Mouse (Mus musculus) neural tube, embryonic 12.5 days (tissue): ENCODE results near the gene Zfp36. TPM values are rescaled to one million over a fixed set of nuclear protein-coding genes. Genes with fewer than 3 reads are reported as not detected.

Experiments used
- ATAC-seq: fragments of 200-750 bp; cut with Nextera tagmentation; 2 replicates; pipeline ENCODE4 v1.8.0; 2017; ENCODE audit warnings: low read depth, mild to moderate bottlenecking, moderate TSS enrichment, moderate library complexity; ENCODE audit not compliant: low FRiP score
- H3K27ac ChIP-seq: fragments of 300-500 bp; sonication (generic); 2 replicates; pipeline ENCODE4 v1.5.1; 2016
- H3K27me3 ChIP-seq: fragments of 300-500 bp; sonication (generic); replicated peaks from 2 replicates; pipeline ENCODE4 v1.6.1; 2016; ENCODE audit warnings: mild to moderate bottlenecking
- H3K36me3 ChIP-seq: fragments of 300-500 bp; sonication (generic); 2 replicates; pipeline ENCODE4 v1.6.1; 2016; ENCODE audit warnings: mild to moderate bottlenecking
- H3K4me1 ChIP-seq: fragments of 300-500 bp; sonication (generic); 2 replicates; pipeline ENCODE4 v1.6.1; 2016
- H3K4me2 ChIP-seq: fragments of 300-500 bp; sonication (generic); replicated peaks from 2 replicates; pipeline ENCODE4 v1.6.1; 2016; ENCODE audit warnings: mild to moderate bottlenecking
- H3K4me3 ChIP-seq: fragments of 300-500 bp; sonication (generic); 2 replicates; pipeline ENCODE4 v1.5.1; 2016
- H3K9ac ChIP-seq: fragments of 300-500 bp; sonication (generic); 2 replicates; pipeline ENCODE4 v1.6.1; 2016; ENCODE audit warnings: mild to moderate bottlenecking
- H3K9me3 ChIP-seq: fragments of 300-500 bp; sonication (generic); 2 replicates; pipeline ENCODE4 v1.6.1; 2016; ENCODE audit warnings: mild to moderate bottlenecking
- WGBS: fragments of 180-500 bp; shearing (Covaris S2); methylation state at CpG from one replicate; pipeline ENCODE4 v1.1.7; 2016; 5-methylcytosine and 5-hydroxymethylcytosine counted together
- polyA plus RNA-seq: library from polyadenylated mRNA; unstranded; fragments of >200 nt; fragmentation: Nextera tagmentation; extraction: Ambion mirVana; gene quantifications from 2 replicates; pipeline ENCODE4 v1.2.1, GENCODE M21; 2016

The Zfp36 gene
- polyA plus RNA-seq, 1 experiment from 2014 or later, result 5.6 TPM

DNA sequence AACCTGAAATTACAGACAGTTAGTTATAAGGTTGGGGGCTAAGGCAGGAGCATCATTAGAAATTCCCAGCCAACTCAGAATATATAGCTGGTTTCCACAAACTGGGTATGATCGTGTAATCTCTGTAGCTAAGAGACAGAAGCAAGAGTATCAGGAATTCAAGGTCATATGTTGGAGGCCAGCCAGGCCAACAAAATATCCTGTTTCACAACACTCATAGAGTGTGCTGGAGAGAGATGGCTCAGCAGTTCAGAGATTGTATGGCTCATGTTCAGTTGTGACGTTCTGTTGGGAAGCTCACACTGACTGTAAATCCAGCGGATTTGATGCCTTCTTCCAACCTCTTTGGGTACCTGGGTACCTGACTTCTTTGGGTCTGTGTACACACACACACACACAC lies 32.3 kb downstream of the Zfp36 start:
- Histone ChIP-seq H3K27ac (no peak overlapping the region), H3K4me3 (no peak overlapping the region), H3K4me2 (no peak overlapping the region), H3K9me3 (no peaks in the 10 kb centered on the region), H3K27me3 (no peaks in the 10 kb centered on the region), H3K9ac (no peak overlapping the region), H3K36me3 (peaks cover 5% of the 10 kb centered on the region; the same call in 1 of the 2 replicates), H3K4me1 (peaks cover 18% of the 10 kb centered on the region)
- 82% methylated on average over 3 of the region's 3 CpGs for WGBS
- ATAC-seq, result no peak

DNA sequence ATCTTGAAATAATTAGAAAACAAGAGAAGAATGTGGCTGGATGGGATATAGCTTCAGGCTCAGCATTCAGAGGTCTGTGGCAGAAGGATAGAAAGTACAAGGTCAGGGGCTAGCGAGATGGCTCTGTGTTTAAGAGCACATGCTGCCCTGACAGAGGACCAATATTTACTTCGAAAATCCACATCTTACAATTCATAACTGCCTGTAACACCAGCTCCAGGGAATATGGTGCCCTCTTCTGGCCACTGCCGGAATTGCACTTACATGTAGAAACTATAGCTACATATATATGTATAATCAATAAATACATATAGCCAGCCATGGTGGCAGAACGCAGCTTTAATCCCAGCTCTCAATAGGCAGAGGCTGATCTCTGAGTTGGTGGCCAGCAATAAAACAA lies 35.4 kb downstream of the Zfp36 start:
- H3K4me3 ChIP-seq, result no peak overlapping the region
- H3K9me3 ChIP-seq, result no peaks in the 10 kb centered on the region
- ATAC-seq, result no peak
- H3K36me3 ChIP-seq, result no peaks in the 10 kb centered on the region
- H3K4me1 ChIP-seq, result peaks cover 2% of the 10 kb centered on the region; the same call in 1 of the 2 replicates
- H3K27me3 ChIP-seq, result no peaks in the 10 kb centered on the region
- H3K4me2 ChIP-seq, result no peak overlapping the region
- 8% methylated on average over 4 of the region's 4 CpGs for WGBS
- H3K9ac ChIP-seq, result no peak overlapping the region
- no peak overlapping the region for H3K27ac ChIP-seq

- WGBS, result 29% methylated on average over 7 of the region's 7 CpGs
- Histone ChIP-seq H3K9me3 (no peaks in the 10 kb centered on the region), H3K36me3 (no peaks in the 10 kb centered on the region), H3K4me1 (peaks cover 9% of the 10 kb centered on the region), H3K27me3 (no peaks in the 10 kb centered on the region), H3K9ac (no peak overlapping the region), H3K4me3 (no peak overlapping the region), H3K27ac (no peak overlapping the region), H3K4me2 (no peak overlapping the region)
- ATAC-seq, result no peak
Measured at GRCm38 (mm10) chr7:28341381-28341780, 38.7 kb downstream of the Zfp36 start.

DNA sequence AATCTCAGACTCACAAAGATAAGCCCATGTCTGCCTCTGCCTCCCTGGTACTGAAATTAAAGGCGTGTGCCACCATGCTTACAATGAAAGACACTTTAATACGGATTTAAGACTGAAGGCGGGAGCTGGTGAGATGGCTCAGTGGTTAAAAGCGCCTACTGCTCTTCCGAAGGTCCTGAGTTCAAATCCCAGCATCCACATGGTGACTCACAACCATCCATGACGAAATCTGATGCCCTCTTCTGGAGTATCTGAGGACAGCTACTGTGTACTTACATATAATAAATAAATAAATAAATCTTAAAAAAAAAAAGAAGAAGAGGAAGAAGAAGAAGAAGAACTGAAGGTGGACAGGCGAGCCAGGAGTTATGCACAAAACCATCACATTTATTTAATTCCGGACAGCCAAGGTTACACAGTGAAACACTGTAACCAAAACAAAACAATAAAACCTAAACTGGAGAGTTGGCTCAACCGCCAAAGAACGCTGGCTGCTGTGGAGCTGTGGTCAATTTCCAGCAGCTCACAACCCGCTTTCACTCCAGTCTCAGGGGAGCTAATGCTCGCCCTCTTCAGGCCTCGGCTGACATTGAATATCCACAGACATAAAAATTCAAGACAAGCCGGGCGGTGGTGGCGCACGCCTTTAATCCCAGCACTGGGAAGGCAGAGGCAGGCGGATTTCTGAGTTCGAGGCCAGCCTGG lies 40.7 kb downstream of the Zfp36 start:
- Histone ChIP-seq H3K36me3 (no peaks in the 10 kb centered on the region), H3K4me1 (peaks cover 9% of the 10 kb centered on the region), H3K27ac (no peak overlapping the region), H3K4me3 (peak overlapping the region; percentile 96; the same call in 1 of the 2 replicates), H3K9ac (peak overlapping the region; percentile 93), H3K27me3 (no peaks in the 10 kb centered on the region), H3K4me2 (peak overlapping the region; percentile 85), H3K9me3 (no peaks in the 10 kb centered on the region)
- WGBS, result 81% methylated on average over 19 of the region's 19 CpGs
- 0 out of 2 replicates have a peak, but pooled peaks have one; percentile 25 for ATAC-seq

DNA sequence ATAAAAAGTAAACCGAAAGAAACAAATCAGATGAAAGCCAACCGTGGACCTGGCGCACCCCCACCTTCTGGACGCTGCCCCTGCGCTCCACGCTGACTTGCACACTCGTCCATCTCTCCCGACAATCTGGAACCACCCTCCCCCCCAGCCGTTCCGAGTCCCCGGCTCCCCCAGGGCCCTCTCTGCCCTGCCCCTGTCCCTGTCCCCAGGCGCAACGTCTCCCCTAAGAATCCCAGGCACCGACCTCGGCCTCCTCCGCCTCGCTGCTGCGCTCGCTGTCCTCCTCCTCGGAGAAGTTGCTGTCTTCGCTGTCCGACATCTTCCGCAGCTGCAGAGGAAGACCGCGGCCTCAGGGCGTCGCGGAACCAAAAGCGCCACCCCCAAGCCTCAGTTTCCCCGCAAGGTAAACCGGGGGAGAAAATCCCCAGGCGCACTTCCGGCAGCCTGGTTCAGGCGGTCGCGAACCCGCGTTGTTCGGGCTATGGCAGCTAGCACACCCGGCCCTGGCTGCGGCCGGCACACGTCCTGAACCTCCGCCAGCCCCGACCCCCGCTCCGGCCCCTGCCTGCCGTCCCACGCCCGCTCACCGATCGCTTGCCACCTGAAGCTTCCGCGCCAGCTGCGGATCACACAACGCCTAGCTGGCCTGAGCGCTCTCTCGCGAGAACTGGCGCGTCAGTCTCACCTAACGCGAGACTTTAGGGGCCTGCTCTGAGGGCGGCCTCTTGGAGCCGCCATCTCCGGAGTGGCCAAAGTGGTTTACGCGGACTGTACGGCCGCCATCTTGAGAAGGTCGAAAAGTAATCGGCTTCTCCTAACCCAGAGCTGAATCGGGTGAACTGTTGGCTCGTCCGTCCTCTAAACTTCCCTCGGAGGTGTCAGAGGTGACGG lies 41.7 kb downstream of the Zfp36 start, which contains the start of gene Supt5:
Gene Supt5 (minus strand): TSS at position 639 of the 891 bp plus-strand sequence.
- Histone ChIP-seq H3K9ac (peak within 1 kb of the TSS; percentile 93), H3K4me2 (peak within 1 kb of the TSS; percentile 85), H3K36me3 (no peaks in the 10 kb centered on the region), H3K27ac (peak within 1 kb of the TSS; percentile 28; the same call in 1 of the 2 replicates), H3K27me3 (no peaks in the 10 kb centered on the region), H3K9me3 (no peaks in the 10 kb centered on the region), H3K4me1 (peaks cover 9% of the 10 kb centered on the region), H3K4me3 (peak within 1 kb of the TSS; percentile 96)
- ATAC-seq, result peak; percentile 98
- under 1% methylated on average over 77 of the region's 77 CpGs for WGBS

GRCm38 (mm10) chr7:28335471-28335870 lies 44.6 kb downstream of the Zfp36 start:
- Histone ChIP-seq H3K36me3 (peaks cover 9% of the 10 kb centered on the region), H3K9ac (no peak overlapping the region), H3K27me3 (no peaks in the 10 kb centered on the region), H3K9me3 (no peaks in the 10 kb centered on the region), H3K4me1 (peaks cover 9% of the 10 kb centered on the region), H3K27ac (no peak overlapping the region), H3K4me3 (no peak overlapping the region), H3K4me2 (no peak overlapping the region)
- 96% methylated on average over 2 of the region's 2 CpGs for WGBS
- ATAC-seq, result no peak

DNA sequence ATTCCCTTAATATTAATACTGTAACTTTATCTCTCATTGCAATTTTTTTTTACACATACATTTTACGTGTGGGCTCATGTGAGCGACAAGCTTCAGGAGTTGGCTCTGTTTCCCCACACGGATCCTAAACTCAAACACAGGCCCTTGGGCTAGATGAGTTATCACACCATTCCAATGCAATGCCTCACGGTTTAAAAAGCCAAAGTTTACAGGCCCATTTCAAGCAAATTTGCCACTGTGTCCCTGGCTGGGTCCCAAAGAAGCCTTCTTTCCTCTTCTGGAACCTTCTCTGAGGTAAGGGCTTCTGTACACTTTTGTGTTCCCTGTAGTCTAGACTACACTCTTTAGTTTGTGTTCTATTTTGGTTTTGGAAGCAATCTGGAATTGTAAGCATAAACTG lies 45.5 kb downstream of the Zfp36 start:
- H3K27me3 ChIP-seq, result no peaks in the 10 kb centered on the region

GRCm38 (mm10) chr7:28328260-28328659 lies 51.8 kb downstream of the Zfp36 start:
- no peaks in the 10 kb centered on the region for H3K27me3 ChIP-seq
- no peak overlapping the region for H3K9ac ChIP-seq
- no peak for ATAC-seq
- H3K27ac ChIP-seq, result no peak overlapping the region
- peaks cover 77% of the 10 kb centered on the region for H3K36me3 ChIP-seq
- H3K4me2 ChIP-seq, result no peak overlapping the region
- no peaks in the 10 kb centered on the region for H3K4me1 ChIP-seq
- no peak overlapping the region for H3K4me3 ChIP-seq
- 98% methylated on average over 2 of the region's 2 CpGs for WGBS
- H3K9me3 ChIP-seq, result no peaks in the 10 kb centered on the region

More for the DNA sequence above, 45.5 kb downstream of the Zfp36 start:
- WGBS, result 94% methylated on average over 4 of the region's 4 CpGs
- Histone ChIP-seq H3K4me2 (no peak overlapping the region), H3K27ac (no peak overlapping the region), H3K36me3 (peaks cover 19% of the 10 kb centered on the region), H3K9me3 (no peaks in the 10 kb centered on the region), H3K4me3 (no peak overlapping the region), H3K4me1 (peaks cover 9% of the 10 kb centered on the region), H3K9ac (no peak overlapping the region)
- ATAC-seq, result no peak

Other genes starting within 250 kb of the Zfp36 start
- gene Fbl, start 210.5 kb downstream of the Zfp36 start, polyA plus RNA-seq, result 118 and 135 TPM in 2 replicates
- gene Dyrk1b, start 200.8 kb downstream of the Zfp36 start, polyA plus RNA-seq, result 20.4 and 22.0 TPM in 2 replicates
- gene Eid2, start 112.4 kb downstream of the Zfp36 start, polyA plus RNA-seq, result 27.7 and 31.9 TPM in 2 replicates
- gene Eid2b, start 102.5 kb downstream of the Zfp36 start, polyA plus RNA-seq, result 29.8 and 30.7 TPM in 2 replicates
- 0.68 and 1.1 TPM in 2 replicates for gene Selenov, start 89.1 kb downstream of the Zfp36 start, polyA plus RNA-seq
- gene Dll3, start 78.0 kb downstream of the Zfp36 start, polyA plus RNA-seq, result 80.4 and 82.2 TPM in 2 replicates
- gene Timm50, start 68.2 kb downstream of the Zfp36 start, polyA plus RNA-seq, result 174 and 180 TPM in 2 replicates
- gene Supt5, start 41.5 kb downstream of the Zfp36 start, polyA plus RNA-seq, result 98.5 and 110 TPM in 2 replicates
- 540 and 574 TPM in 2 replicates for gene Rps16, start 29.6 kb downstream of the Zfp36 start, polyA plus RNA-seq
- 58.9 and 63.3 TPM in 2 replicates for gene Plekhg2, start 7.7 kb downstream of the Zfp36 start, polyA plus RNA-seq
- gene Med29, start 12.5 kb upstream of the Zfp36 start, polyA plus RNA-seq, result 42.9 and 43.9 TPM in 2 replicates
- 85.3 and 87.8 TPM in 2 replicates for gene Paf1, start 12.7 kb upstream of the Zfp36 start, polyA plus RNA-seq
- 6.6 and 8.1 TPM in 2 replicates for gene Gmfg, start 57.2 kb upstream of the Zfp36 start, polyA plus RNA-seq
- gene Lrfn1, start 71.7 kb upstream of the Zfp36 start, polyA plus RNA-seq, result 16.6 and 18.8 TPM in 2 replicates
- not detected in 2 replicates for gene Ifnl2, start 130.2 kb upstream of the Zfp36 start, polyA plus RNA-seq
- gene Ifnl3, start 142.6 kb upstream of the Zfp36 start, polyA plus RNA-seq, result not detected in 2 replicates
- not detected in 2 replicates for gene Sycn, start 160.6 kb upstream of the Zfp36 start, polyA plus RNA-seq
- not detected in 2 replicates for gene Nccrp1, start 167.0 kb upstream of the Zfp36 start, polyA plus RNA-seq
- gene Samd4b, start 217.9 kb upstream of the Zfp36 start, polyA plus RNA-seq, result 33.1 and 35.0 TPM in 2 replicates
- gene Pak4, start 217.9 kb upstream of the Zfp36 start, polyA plus RNA-seq, result 29.3 and 31.7 TPM in 2 replicates